Mouse (Mus musculus) E14TG2a.4 (cell line): ENCODE measurements at regions not wholly inside any gene's neighbourhood (a gene's known extent, or its start where the extent isn't known, plus 50 kb on each side); places are given as distances from the start of the nearest gene placed in this dataset.

Source experiments
- H3K27me3 ChIP-seq: 2 replicates; pipeline ENCODE4 v1.6.1; 2014; ENCODE audit warnings: low read length, control low read depth; ENCODE audit not compliant: insufficient read depth
- H3K36me3 ChIP-seq: 2 replicates; pipeline ENCODE4 v1.6.1; 2014; ENCODE audit warnings: low read length, control low read depth; ENCODE audit not compliant: insufficient read depth
- H3K4me1 ChIP-seq: replicated peaks from 2 replicates; pipeline ENCODE4 v1.6.1; 2014; ENCODE audit warnings: low read depth, low read length, control low read depth
- H3K4me3 ChIP-seq: replicated peaks from 2 replicates; pipeline ENCODE4 v1.5.1; 2014; ENCODE audit warnings: mild to moderate bottlenecking, low read length
- H3K9me3 ChIP-seq: 2 replicates; pipeline ENCODE4 v1.6.1; 2014; ENCODE audit warnings: low read length, control low read depth
- CTCF ChIP-seq: conservative IDR thresholded peaks from 2 replicates; pipeline ENCODE4 v1.5.1; 2014; ENCODE audit warnings: low read length
- NANOG ChIP-seq: IDR thresholded peaks from 2 replicates; pipeline ENCODE4 v1.6.1; 2014; ENCODE audit warnings: borderline replicate concordance, low read length, mixed read lengths
- POU5F1 ChIP-seq: IDR thresholded peaks from 2 replicates; pipeline ENCODE4 v1.6.1; 2014; ENCODE audit warnings: low read length, borderline replicate concordance

DNA sequence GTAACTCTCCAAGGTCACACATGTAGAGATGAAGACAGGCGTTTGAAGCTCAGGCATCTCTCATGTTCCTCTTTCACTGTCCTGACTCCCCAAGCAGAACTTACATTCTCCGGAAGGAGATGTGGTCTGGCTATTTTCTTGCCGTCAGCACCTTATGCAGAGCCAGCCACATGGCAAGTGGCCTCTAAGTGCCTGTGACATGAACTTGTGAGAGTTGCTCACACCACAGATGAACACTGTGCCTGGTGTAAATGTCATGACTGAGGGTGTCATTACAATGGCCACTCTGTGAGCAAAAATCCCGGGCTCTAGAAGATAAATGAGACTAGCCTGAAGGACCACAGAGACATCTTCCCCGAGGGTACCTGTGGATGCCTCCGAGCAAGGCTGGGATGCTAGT is 328.1 kb downstream of the Osr1 start:
- Histone ChIP-seq H3K4me3 (no peak overlapping the region), H3K9me3 (peaks cover 2% of the 10 kb centered on the region; the same call in 1 of the 2 replicates), H3K36me3 (no peaks in the 10 kb centered on the region), H3K27me3 (no peaks in the 10 kb centered on the region), H3K4me1 (no peaks in the 10 kb centered on the region)
- TF ChIP-seq POU5F1 = no peak
- no peak for TF ChIP-seq NANOG
- no peak for TF ChIP-seq CTCF

DNA sequence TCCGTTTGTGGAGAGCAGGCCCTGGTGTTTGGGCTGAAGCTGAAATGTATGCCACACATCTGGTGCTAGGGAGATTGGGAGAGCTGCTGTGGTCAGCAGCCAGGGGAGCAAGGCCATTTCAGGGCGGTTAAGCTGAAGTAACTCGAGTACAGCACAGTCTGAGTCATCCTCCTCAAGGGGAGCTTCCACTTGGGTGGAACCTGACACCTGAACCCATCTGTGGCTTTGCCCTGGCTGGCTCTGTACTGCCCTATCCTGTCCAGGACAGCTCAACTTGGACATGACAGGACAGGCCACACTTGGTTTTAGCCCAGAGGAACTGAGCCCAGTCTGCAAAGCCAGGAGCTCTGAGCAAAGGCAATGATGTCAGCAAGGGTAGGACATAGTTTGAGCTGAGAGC is 328.5 kb downstream of the Osr1 start:
- TF ChIP-seq NANOG = no peak
- TF ChIP-seq POU5F1 = no peak
- no peak for TF ChIP-seq CTCF
- H3K4me1 ChIP-seq = no peaks in the 10 kb centered on the region
- no peaks in the 10 kb centered on the region for H3K27me3 ChIP-seq
- no peak overlapping the region for H3K4me3 ChIP-seq
- no peaks in the 10 kb centered on the region for H3K9me3 ChIP-seq
- no peaks in the 10 kb centered on the region for H3K36me3 ChIP-seq

- Histone ChIP-seq H3K36me3 (no peaks in the 10 kb centered on the region), H3K27me3 (no peaks in the 10 kb centered on the region), H3K9me3 (no peaks in the 10 kb centered on the region), H3K4me3 (no peak overlapping the region), H3K4me1 (no peaks in the 10 kb centered on the region)
- TF ChIP-seq NANOG (no peak), CTCF (no peak), POU5F1 (no peak)
These were observed 332.0 kb downstream of the Osr1 start for GRCm38 (mm10) chr12:9901948-9902347.

GRCm38 (mm10) chr12:9903702-9904231 is 333.9 kb downstream of the Osr1 start:
- Histone ChIP-seq H3K9me3 (no peaks in the 10 kb centered on the region), H3K4me1 (no peaks in the 10 kb centered on the region), H3K36me3 (no peaks in the 10 kb centered on the region), H3K27me3 (no peaks in the 10 kb centered on the region), H3K4me3 (no peak overlapping the region)
- TF ChIP-seq NANOG (no peak), POU5F1 (no peak), CTCF (no peak)

DNA sequence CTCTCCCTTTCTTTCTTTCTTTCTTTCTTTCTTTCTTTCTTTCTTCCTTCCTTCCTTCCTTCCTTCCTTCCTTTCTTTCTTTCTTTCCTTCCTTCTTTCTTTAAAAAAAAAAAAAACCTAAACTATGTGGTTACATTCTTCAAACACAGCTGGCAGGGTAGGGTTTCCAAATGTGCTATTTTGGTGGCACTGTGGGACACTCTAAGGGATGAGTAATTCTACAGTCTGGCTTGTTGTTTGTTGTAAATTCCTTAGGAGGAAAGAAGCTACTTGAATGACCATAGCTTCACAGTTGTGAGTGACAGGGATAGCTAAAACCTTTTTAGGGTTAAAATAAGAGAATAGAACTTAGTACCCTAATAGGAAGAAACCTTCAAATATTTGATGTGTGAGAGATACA is 342.4 kb downstream of the Osr1 start:
- peaks cover 22% of the 10 kb centered on the region for H3K27me3 ChIP-seq
- TF ChIP-seq NANOG (no peak), CTCF (no peak), POU5F1 (no peak)
- H3K4me3 ChIP-seq = no peak overlapping the region
- no peaks in the 10 kb centered on the region for H3K4me1 ChIP-seq
- no peaks in the 10 kb centered on the region for H3K9me3 ChIP-seq
- no peaks in the 10 kb centered on the region for H3K36me3 ChIP-seq

DNA sequence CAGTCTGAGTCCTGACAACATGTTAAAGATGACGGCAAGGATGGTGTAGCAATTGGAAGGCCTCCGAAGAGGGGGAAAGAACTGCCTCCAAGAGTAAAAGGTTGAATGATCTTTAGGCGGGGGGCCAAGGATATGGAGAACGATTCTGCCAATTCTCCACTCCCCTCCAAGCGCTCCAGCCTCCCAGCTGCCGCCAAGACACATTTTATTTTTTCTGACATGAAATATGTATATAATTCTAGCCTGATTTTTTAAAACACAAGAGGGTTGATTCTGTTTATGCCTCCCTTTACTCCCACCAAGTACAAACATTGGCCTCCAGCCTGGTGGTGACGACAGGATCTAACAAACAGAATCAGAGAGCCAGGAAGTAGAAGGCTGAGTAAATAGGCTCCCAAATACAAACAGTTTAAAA is 345.8 kb downstream of the Osr1 start:
- no peak for TF ChIP-seq CTCF
- Histone ChIP-seq H3K36me3 (no peaks in the 10 kb centered on the region), H3K9me3 (no peaks in the 10 kb centered on the region), H3K27me3 (peaks cover 25% of the 10 kb centered on the region), H3K4me3 (no peak overlapping the region), H3K4me1 (no peaks in the 10 kb centered on the region)

- TF ChIP-seq POU5F1 = no peak
- no peak for TF ChIP-seq NANOG
- no peak for TF ChIP-seq CTCF
- Histone ChIP-seq H3K27me3 (peaks cover 25% of the 10 kb centered on the region), H3K36me3 (no peaks in the 10 kb centered on the region), H3K4me1 (no peaks in the 10 kb centered on the region), H3K9me3 (no peaks in the 10 kb centered on the region), H3K4me3 (no peak overlapping the region)
These were observed 348.1 kb downstream of the Osr1 start for GRCm38 (mm10) chr12:9918026-9918425.

DNA sequence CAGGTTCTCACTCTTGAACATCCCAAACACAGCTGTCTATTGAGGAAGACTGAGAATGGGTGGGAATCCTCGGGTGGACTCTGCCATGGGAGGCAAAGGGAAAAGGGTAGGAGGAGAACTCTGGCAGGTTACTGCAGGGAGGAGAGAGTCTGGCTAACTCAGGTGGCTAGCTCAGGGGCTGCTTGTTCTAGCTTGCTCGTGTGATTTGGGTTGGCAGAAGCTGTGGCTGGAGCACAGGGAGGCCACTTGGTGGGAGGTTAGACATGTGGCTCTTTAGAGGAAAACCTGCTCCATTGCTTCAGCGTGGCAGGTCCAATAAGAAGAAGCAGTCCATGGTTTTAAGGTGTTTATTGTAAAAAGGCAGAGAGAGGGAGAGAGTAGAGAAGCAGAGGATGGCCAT is 349.1 kb downstream of the Osr1 start:
- peaks cover 20% of the 10 kb centered on the region for H3K27me3 ChIP-seq
- no peak for TF ChIP-seq CTCF
- TF ChIP-seq POU5F1 = no peak
- TF ChIP-seq NANOG = no peak
- H3K4me3 ChIP-seq = no peak overlapping the region
- H3K36me3 ChIP-seq = no peaks in the 10 kb centered on the region
- H3K9me3 ChIP-seq = no peaks in the 10 kb centered on the region
- H3K4me1 ChIP-seq = no peaks in the 10 kb centered on the region

DNA sequence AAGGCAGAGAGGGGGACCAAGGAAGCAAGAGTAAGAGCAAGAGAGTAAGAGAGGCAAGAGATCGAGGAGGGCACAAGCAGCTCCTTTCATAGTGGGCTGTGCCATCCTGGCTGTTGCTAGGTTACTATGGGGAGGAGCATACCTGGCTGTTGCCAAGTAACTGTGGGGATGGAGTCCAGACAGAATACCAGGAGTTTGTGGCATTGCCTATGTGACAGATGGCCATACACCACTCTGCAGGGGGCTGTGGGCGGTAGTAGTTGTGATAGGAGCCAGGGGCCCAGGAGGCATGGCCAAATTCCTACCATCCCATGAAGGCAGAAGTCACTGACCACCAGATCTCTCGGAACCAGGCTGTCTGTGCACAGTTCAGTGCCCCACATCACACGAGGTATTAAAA is 349.5 kb downstream of the Osr1 start:
- Histone ChIP-seq H3K36me3 (no peaks in the 10 kb centered on the region), H3K9me3 (no peaks in the 10 kb centered on the region), H3K27me3 (peaks cover 17% of the 10 kb centered on the region), H3K4me3 (no peak overlapping the region), H3K4me1 (no peaks in the 10 kb centered on the region)
- no peak for TF ChIP-seq NANOG
- TF ChIP-seq POU5F1 = no peak
- TF ChIP-seq CTCF = no peak
